Mouse (Mus musculus) heart, embryonic 14.5 days (tissue): ENCODE data around the gene Ebf1. TPM values are rescaled to one million over a fixed set of nuclear protein-coding genes. Genes with fewer than 3 reads are reported as not detected.

ENCODE experiments used
- ATAC-seq: fragments of 200-750 bp; cut with Nextera tagmentation; 2 replicates; pipeline ENCODE4 v1.8.0; 2017; ENCODE audit warnings: low read depth, moderate TSS enrichment; ENCODE audit not compliant: insufficient number of reproducible peaks, insufficient read depth, low FRiP score
- H3K27ac ChIP-seq, 2 experiments: fragments of 200-500 bp in 1 of 2; fragments of 300-500 bp in 1 of 2; sonication (generic) in 1 of 2; replicated peaks in 1 of 2; 2 replicates each; pipeline ENCODE4 v1.5.1; 2012 to 2014; ENCODE audit warnings: low read depth in 2 of 2, low read length in 2 of 2, control low read depth in 1 of 2, mild to moderate bottlenecking in 1 of 2, mixed read lengths in 1 of 2; ENCODE audit not compliant: control insufficient read depth in 1 of 2, insufficient read depth in 1 of 2
- H3K27me3 ChIP-seq: fragments of 300-500 bp; sonication (generic); 2 replicates; pipeline ENCODE4 v1.6.1; 2014; ENCODE audit warnings: mild to moderate bottlenecking, low read length, control low read depth; ENCODE audit not compliant: control insufficient read depth, insufficient read depth
- H3K36me3 ChIP-seq: fragments of 300-500 bp; sonication (generic); 2 replicates; pipeline ENCODE4 v1.6.1; 2014; ENCODE audit warnings: mild to moderate bottlenecking, control low read depth, low read length, mixed read lengths; ENCODE audit not compliant: control insufficient read depth, insufficient read depth
- H3K4me1 ChIP-seq, 2 experiments: fragments of 200-500 bp in 1 of 2; fragments of 300-500 bp in 1 of 2; sonication (generic) in 1 of 2; 2 replicates each; pipeline ENCODE4 v1.6.1; 2012 to 2014; ENCODE audit warnings: low read length in 2 of 2, control low read depth in 1 of 2, mixed read lengths in 1 of 2; ENCODE audit not compliant: control insufficient read depth in 2 of 2, insufficient read depth in 2 of 2
- H3K4me2 ChIP-seq: fragments of 300-500 bp; sonication (generic); 2 replicates; pipeline ENCODE4 v1.6.1; 2014; ENCODE audit warnings: mild to moderate bottlenecking, low read length
- H3K4me3 ChIP-seq, 2 experiments: fragments of 200-500 bp in 1 of 2; fragments of 300-500 bp in 1 of 2; sonication (generic) in 1 of 2; 2 replicates each; pipeline ENCODE4 v1.5.1; 2012 to 2014; ENCODE audit warnings: low read length in 2 of 2, mild to moderate bottlenecking in 2 of 2, control low read depth in 1 of 2, low read depth in 1 of 2, moderate library complexity in 1 of 2; ENCODE audit not compliant: control insufficient read depth in 1 of 2, insufficient read depth in 1 of 2
- H3K9ac ChIP-seq: fragments of 300-500 bp; sonication (generic); 2 replicates; pipeline ENCODE4 v1.6.1; 2014; ENCODE audit warnings: mild to moderate bottlenecking, low read length
- H3K9me3 ChIP-seq: fragments of 300-500 bp; sonication (generic); 2 replicates; pipeline ENCODE4 v1.6.1; 2016; ENCODE audit warnings: low read length, control low read depth; ENCODE audit not compliant: control insufficient read depth
- WGBS: fragments of 180-500 bp; shearing (Covaris S2); extraction: QIAGEN DNeasy Blood & Tissue Kit; methylation state at CpG from one replicate; pipeline ENCODE4 v1.1.7; 2014; 5-methylcytosine and 5-hydroxymethylcytosine counted together
- polyA plus RNA-seq: library from polyadenylated mRNA; unstranded; fragments of >200 nt; fragmentation: Nextera tagmentation; extraction: Ambion mirVana; gene quantifications from 2 replicates; pipeline ENCODE4 v1.2.1, GENCODE M21; 2014

The Ebf1 gene
- polyA plus RNA-seq, 1 experiment from 2014 or later: 17.0 TPM

GRCm38 (mm10) chr11:44581277-44581683 lies 35.8 kb upstream of the Ebf1 start:
- H3K9ac ChIP-seq: no peak overlapping the region
- 0 out of 2 replicates have a peak overlapping the region, but pooled peaks have one; percentile 6 for H3K4me2 ChIP-seq
- H3K4me3 ChIP-seq: no peak overlapping the region
- no peak overlapping the region for H3K27ac ChIP-seq
- 34% methylated on average over 11 of the region's 11 CpGs for WGBS
- H3K36me3 ChIP-seq: no peaks in the 10 kb centered on the region
- H3K27me3 ChIP-seq: no peaks in the 10 kb centered on the region
- no peaks in the 10 kb centered on the region for H3K9me3 ChIP-seq
- no peak for ATAC-seq
- H3K4me1 ChIP-seq: peaks cover 0 to 3% of the 10 kb centered on the region in 2 experiments; a peak in 1 of 4 replicates

DNA sequence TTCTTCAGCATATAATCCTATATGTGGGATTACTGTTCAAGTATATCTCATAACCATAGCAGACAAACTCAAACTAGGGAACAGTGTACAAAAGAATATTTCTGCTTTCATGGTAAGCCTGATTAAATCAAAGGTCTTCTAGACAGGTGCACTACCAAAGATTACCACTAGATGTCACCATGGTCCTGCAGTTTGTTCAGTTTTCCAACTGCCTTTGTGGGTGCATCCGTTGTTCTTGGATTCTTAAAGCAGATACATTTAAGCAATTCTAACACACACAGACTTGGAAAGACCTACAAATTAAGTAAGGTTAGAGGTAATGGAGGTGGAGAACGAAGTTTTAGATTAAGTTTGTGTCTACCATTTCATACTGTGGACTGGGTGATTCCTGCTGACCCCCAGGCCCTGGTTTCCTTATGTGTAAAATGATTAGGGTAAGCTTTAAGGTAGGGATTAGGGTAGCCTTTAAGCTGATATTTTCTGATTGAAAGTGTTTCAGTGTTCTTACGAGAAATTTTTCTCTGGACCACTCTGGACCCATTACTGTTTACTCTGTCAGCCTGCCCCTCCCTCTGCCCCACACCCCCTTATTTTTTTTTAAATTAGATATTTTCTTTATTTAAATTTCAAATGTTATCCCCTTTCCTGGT lies 30.9 kb upstream of the Ebf1 start:
- H3K27ac ChIP-seq: no peak overlapping the region
- no peak overlapping the region for H3K9ac ChIP-seq
- no peaks in the 10 kb centered on the region for H3K36me3 ChIP-seq
- no peaks in the 10 kb centered on the region for H3K9me3 ChIP-seq
- no peak overlapping the region for H3K4me3 ChIP-seq
- ATAC-seq: no peak
- no peak overlapping the region for H3K4me2 ChIP-seq
- no peaks in the 10 kb centered on the region for H3K27me3 ChIP-seq
- whole genome bisulfite sequencing: 11% methylated on average over 3 of the region's 3 CpGs
- H3K4me1 ChIP-seq: peaks cover 0 to 5% of the 10 kb centered on the region in 2 experiments; a peak in 1 of 4 replicates

DNA sequence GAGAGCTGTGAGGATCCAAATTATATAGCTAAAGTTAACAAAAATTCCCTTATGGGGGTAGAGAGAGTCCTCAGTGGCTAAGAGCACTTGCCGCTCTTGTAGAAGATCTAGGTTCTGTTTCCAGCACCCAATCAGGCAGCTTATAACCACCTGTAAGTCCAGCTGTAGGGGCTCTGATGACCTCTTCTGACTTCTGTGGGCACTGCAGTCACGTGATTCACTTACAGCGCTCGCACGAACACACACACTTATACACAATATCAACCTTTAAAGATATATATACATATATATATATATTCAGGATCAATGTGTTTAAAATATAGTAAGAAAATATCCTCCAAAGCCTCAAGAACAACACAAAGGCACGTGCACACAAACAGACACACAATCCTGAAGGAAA lies 24.1 kb upstream of the Ebf1 start:
- no peaks in the 10 kb centered on the region for H3K36me3 ChIP-seq
- H3K27ac ChIP-seq: no peak overlapping the region
- no peak for ATAC-seq
- H3K27me3 ChIP-seq: no peaks in the 10 kb centered on the region
- H3K4me3 ChIP-seq: no peak overlapping the region
- no peak overlapping the region for H3K4me2 ChIP-seq
- H3K4me1 ChIP-seq: peaks cover 0 to 3% of the 10 kb centered on the region in 2 experiments; a peak in 1 of 4 replicates
- H3K9me3 ChIP-seq: no peaks in the 10 kb centered on the region
- H3K9ac ChIP-seq: no peak overlapping the region
- WGBS: 94% methylated on average over 6 of the region's 6 CpGs

DNA sequence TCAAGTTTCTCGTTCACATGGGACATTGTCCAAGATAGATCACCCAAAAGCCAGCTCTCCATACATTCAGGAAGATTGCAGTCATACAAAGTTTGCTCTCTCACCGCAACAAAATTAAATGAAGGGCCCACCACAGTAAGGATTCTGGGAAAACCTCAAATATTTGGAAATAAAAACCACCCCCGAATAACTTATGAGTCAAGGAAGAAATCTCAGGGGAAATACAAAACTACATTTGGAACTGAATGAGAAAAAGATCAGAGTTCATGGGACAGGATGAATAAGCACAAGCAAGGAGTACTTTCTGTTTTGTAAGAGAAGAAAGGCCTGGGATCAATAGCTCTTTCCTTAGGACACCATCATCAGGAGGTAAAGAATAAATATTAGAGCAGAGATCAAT lies 22.3 kb upstream of the Ebf1 start:
- 81% methylated on average over 3 of the region's 3 CpGs for WGBS
- H3K27ac ChIP-seq: no peak overlapping the region
- no peak overlapping the region for H3K4me2 ChIP-seq
- peaks cover 0 to 3% of the 10 kb centered on the region in 2 experiments; a peak in 1 of 4 replicates for H3K4me1 ChIP-seq
- H3K36me3 ChIP-seq: no peaks in the 10 kb centered on the region
- H3K9me3 ChIP-seq: no peaks in the 10 kb centered on the region
- no peak for ATAC-seq
- no peaks in the 10 kb centered on the region for H3K27me3 ChIP-seq
- no peak overlapping the region for H3K4me3 ChIP-seq
- H3K9ac ChIP-seq: no peak overlapping the region

DNA sequence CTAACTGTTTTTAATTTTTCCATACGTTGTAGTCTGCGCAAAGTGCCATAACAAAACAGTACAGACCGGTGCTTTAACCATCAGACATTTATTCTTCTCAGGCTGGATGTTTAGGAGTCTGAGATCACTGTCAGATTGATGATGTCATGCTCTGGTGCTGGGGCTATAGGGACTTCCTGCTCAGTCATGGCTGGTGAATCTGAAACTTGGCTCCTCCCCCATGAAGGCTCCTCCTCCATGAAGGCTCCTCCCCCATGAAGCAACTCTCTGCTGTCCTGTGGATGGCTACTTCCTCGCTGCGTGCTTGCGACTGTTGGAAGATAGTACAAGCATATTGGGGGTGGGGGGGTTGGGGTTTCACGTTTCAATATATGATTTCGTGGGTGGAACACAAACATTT lies 10.2 kb upstream of the Ebf1 start:
- no peak for ATAC-seq
- H3K27me3 ChIP-seq: peaks cover 12% of the 10 kb centered on the region; the same call in 1 of the 2 replicates
- H3K4me3 ChIP-seq: no peak overlapping the region
- no peak overlapping the region for H3K4me2 ChIP-seq
- H3K9me3 ChIP-seq: no peaks in the 10 kb centered on the region
- peaks cover 7 to 9% of the 10 kb centered on the region in 2 experiments; a peak in 3 of 4 replicates for H3K4me1 ChIP-seq
- H3K27ac ChIP-seq: no peak overlapping the region
- no peak overlapping the region for H3K9ac ChIP-seq
- WGBS: 78% methylated on average over 8 of the region's 8 CpGs
- H3K36me3 ChIP-seq: no peaks in the 10 kb centered on the region

DNA sequence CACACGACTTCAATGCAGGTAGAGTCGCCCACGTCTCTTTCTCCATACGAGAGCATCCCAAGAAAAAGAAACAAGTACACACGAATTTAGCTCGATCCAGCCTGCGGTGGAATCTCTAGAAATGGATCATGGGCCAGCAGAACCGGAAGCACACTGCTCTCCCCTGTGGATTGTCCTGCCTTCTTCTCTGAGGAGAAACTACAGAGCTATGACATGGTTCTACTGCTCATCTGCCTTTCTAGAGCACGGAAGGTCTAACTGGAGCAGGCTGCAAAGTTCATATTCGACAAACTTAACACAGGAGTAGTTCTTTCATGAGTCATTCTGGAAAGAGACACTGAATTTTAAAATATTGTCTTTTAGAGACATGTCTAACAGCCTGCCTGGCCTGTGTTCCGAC lies 8.5 kb upstream of the Ebf1 start:
- 76% methylated on average over 11 of the region's 11 CpGs for WGBS
- Histone ChIP-seq H3K36me3 (no peaks in the 10 kb centered on the region), H3K4me1 (peaks cover 16 to 26% of the 10 kb centered on the region in 2 experiments), H3K9me3 (no peaks in the 10 kb centered on the region), H3K9ac (no peak overlapping the region), H3K4me2 (no peak overlapping the region), H3K4me3 (no peak overlapping the region), H3K27me3 (peaks cover 28% of the 10 kb centered on the region), H3K27ac (no peak overlapping the region)
- ATAC-seq: no peak

GRCm38 (mm10) chr11:44610971-44611781 lies 5.9 kb upstream of the Ebf1 start:
- peak overlapping the region; percentile 54 for H3K9ac ChIP-seq
- H3K27ac ChIP-seq: no peak overlapping the region
- 1% methylated on average over 45 of the region's 45 CpGs for WGBS
- H3K4me2 ChIP-seq: peak overlapping the region; percentile 96
- H3K4me3 ChIP-seq: peak overlapping the region; percentile 45 to 50
- H3K36me3 ChIP-seq: no peaks in the 10 kb centered on the region
- peak; percentile 66 for ATAC-seq
- H3K9me3 ChIP-seq: no peaks in the 10 kb centered on the region
- H3K4me1 ChIP-seq: peaks cover 16 to 26% of the 10 kb centered on the region in 2 experiments
- H3K27me3 ChIP-seq: peaks cover 49% of the 10 kb centered on the region
